ENCODE assay signal across 9 mouse cellular contexts in the genomic region with DNA sequence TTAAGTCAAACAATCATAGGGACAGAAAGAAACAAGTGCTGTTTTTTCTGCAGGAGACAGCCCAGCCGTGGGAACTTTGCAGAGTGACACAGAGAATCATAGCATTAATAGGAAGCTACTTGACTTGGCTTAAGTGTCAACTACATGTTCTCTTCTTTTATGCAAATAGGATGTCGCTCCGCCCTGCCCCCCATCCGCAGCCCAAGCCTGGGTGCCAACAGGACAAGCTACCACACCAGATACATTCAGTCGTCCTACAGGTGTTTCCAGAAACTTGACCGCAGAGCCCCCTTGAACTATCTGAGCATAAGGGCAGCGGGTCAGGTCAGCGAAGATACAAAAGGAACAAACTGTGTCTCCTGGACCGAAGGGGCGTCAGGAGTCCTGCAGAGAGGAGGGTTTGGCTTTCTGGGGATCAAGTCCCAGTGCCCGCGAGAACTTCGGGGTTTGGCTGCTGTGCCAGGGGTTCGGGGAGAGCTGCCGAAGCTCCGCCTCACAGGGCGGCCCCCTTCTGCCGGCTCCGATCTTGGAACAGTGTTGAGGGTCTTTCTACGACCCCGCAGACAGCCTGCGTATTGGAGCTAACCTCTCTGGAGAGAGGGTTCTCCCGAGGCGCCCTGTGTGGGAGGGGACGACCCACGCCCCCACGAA. TPM values are rescaled to one million over a fixed set of nuclear protein-coding genes. Genes with fewer than 3 reads are reported as not detected.
DNase-seq lines count a peak whose midpoint lies in the region; ATAC-seq and TF ChIP-seq lines count a peak whose summit lies in the region.
"Had no signal": no experiment of that assay in that cellular context is flagged by ENCODE, and none has a peak within 500 bp of the region (broad histone marks: within the 10 kb centered on the region; RNA-seq: fewer than 3 reads in every experiment).

No protein-coding gene starts in this region.

- TF ChIP-seq CTCF in C2C12 (IDR thresholded peaks at IDR 0.05; ENCODE audit: control insufficient read depth, insufficient read depth, insufficient read length): no peak
- TF ChIP-seq CTCF in Patski (IDR thresholded peaks at IDR 0.05): no peak
- no peak for TF ChIP-seq CTCF in kidney, adult 2 months (conservative IDR thresholded peaks at IDR 0.05; ENCODE audit: insufficient read depth, insufficient read length, low read depth, low read length)

- CTCF ChIA-PET in Patski (lab: Charles Lee): no interaction called here

- no peaks in the 10 kb centered on the region for H3K27me3 ChIP-seq in C2C12 (ENCODE audit: control insufficient read depth, insufficient read depth, insufficient read length)
- H3K27me3 ChIP-seq in Patski: no peaks in the 10 kb centered on the region
- no peaks in the 10 kb centered on the region for H3K27me3 ChIP-seq in kidney, adult 2 months (replicated peaks; ENCODE audit: control insufficient read depth, insufficient read depth, low read length)
- H3K27me3 ChIP-seq in liver, embryonic 15.5 days: no peaks in the 10 kb centered on the region
- no peaks in the 10 kb centered on the region for H3K27me3 ChIP-seq in neural tube, embryonic 12.5 days (replicated peaks)

- no peaks in the 10 kb centered on the region for H3K9me3 ChIP-seq in liver, embryonic 15.5 days (replicated peaks)
- H3K9me3 ChIP-seq in neural tube, embryonic 12.5 days: no peaks in the 10 kb centered on the region

- peak overlapping the region; percentile 89 for H3K4me2 ChIP-seq in liver, embryonic 15.5 days
- peak overlapping the region; percentile 81 for H3K4me2 ChIP-seq in neural tube, embryonic 12.5 days (replicated peaks)

- H3K9ac ChIP-seq in liver, embryonic 15.5 days: peak overlapping the region; percentile 95
- peak overlapping the region; percentile 63 for H3K9ac ChIP-seq in neural tube, embryonic 12.5 days

- TF ChIP-seq POLR2A in kidney, adult 2 months (IDR thresholded peaks at IDR 0.05; ENCODE audit: low read depth, low read length): no peak

- in situ Hi-C loops in Patski (cut with MboI; ENCODE audit: low pct_unique_long_range_greater_than_20kb): no loop called here

- POLR2A ChIA-PET in Patski (lab: Charles Lee): no interaction called here

- DNase-seq in Patski (ENCODE audit: low read depth, low spot score): no peak
- DNase-seq in embryo, embryonic 10.5 days (ENCODE audit: low spot score): peak; percentile 67
- DNase-seq in heart, adult 8-10 months (ENCODE audit: low spot score): peak; percentile 29
- DNase-seq in kidney, adult 2 months: peak; percentile 73
- peak; percentile 87 for DNase-seq in thymus, postnatal 14 days

- peak overlapping the region; percentile 75 for H3K4me3 ChIP-seq in C2C12 (ENCODE audit: insufficient read depth, poor library complexity, severe bottlenecking)
- H3K4me3 ChIP-seq in kidney, adult 2 months (ENCODE audit: insufficient read depth, low read depth, low read length): peak overlapping the region; percentile 78
- H3K4me3 ChIP-seq in liver, embryonic 15.5 days (replicated peaks): peak overlapping the region; percentile 95
- peak overlapping the region; percentile 66 for H3K4me3 ChIP-seq in neural tube, embryonic 12.5 days

- ATAC-seq in Patski: peak; percentile 84
- ATAC-seq in liver, embryonic 15.5 days (ENCODE audit: insufficient read depth): peak; percentile 45
- peak; percentile 83 for ATAC-seq in neural tube, embryonic 12.5 days (ENCODE audit: low FRiP score, low read depth)

- under 1% methylated on average over 27 of the region's 27 CpGs for WGBS in kidney, adult 2 months
- under 1% methylated on average over 27 of the region's 27 CpGs for WGBS in liver, embryonic 15.5 days (ENCODE audit: insufficient replicate concordance)
- whole genome bisulfite sequencing in neural tube, embryonic 12.5 days: under 1% methylated on average over 27 of the region's 27 CpGs

- peak overlapping the region; percentile 87 for H3K27ac ChIP-seq in kidney, adult 2 months (ENCODE audit: insufficient read depth, low read depth, low read length)
- H3K27ac ChIP-seq in liver, embryonic 15.5 days (replicated peaks): peak overlapping the region; percentile 91
- H3K27ac ChIP-seq in neural tube, embryonic 12.5 days: no peak overlapping the region

- peaks cover 8% of the 10 kb centered on the region for H3K79me3 ChIP-seq in C2C12 (ENCODE audit: low read depth)

- H3ac ChIP-seq in C2C12 (ENCODE audit: control insufficient read depth, insufficient read length, low read depth): peak overlapping the region; percentile 96

- H3K79me2 ChIP-seq in C2C12 (ENCODE audit: control insufficient read depth, insufficient read depth): peaks cover 46% of the 10 kb centered on the region

- H3K4me1 ChIP-seq in kidney, adult 2 months (ENCODE audit: control insufficient read depth, insufficient read depth, low read length): peaks cover 4% of the 10 kb centered on the region; the same call in 1 of the 2 replicates
- peaks cover 37% of the 10 kb centered on the region for H3K4me1 ChIP-seq in liver, embryonic 15.5 days (replicated peaks)
- peaks cover 11% of the 10 kb centered on the region for H3K4me1 ChIP-seq in neural tube, embryonic 12.5 days

- H3K36me3 ChIP-seq in C2C12 (ENCODE audit: control insufficient read depth, insufficient read depth): no peaks in the 10 kb centered on the region
- H3K36me3 ChIP-seq in kidney, adult 2 months (ENCODE audit: control insufficient read depth, insufficient read depth, low read length): no peaks in the 10 kb centered on the region
- no peaks in the 10 kb centered on the region for H3K36me3 ChIP-seq in liver, embryonic 15.5 days (replicated peaks)
- H3K36me3 ChIP-seq in neural tube, embryonic 12.5 days: no peaks in the 10 kb centered on the region

TF ChIP-seq in C2C12, 6 proteins besides CTCF, POLR2A, EP300 and RAD21:
- TF ChIP-seq MAX (IDR thresholded peaks at IDR 0.05): no peak
- no peak for TF ChIP-seq FOSL1 (IDR thresholded peaks at IDR 0.05; ENCODE audit: insufficient read depth, low read length, poor library complexity, severe bottlenecking)
- TF ChIP-seq MYOD1 (IDR thresholded peaks at IDR 0.05; ENCODE audit: control insufficient read depth, insufficient read length, low read depth): no peak
- TF ChIP-seq MYOG (IDR thresholded peaks at IDR 0.05; ENCODE audit: control insufficient read depth, extremely low read depth, insufficient read length): no peak
- no peak for TF ChIP-seq CEBPB (IDR thresholded peaks at IDR 0.05; ENCODE audit: low read depth)
- TF ChIP-seq USF1 (IDR thresholded peaks at IDR 0.05; ENCODE audit: low read depth): no peak

RNA-seq across cellular contexts. Expression of a gene that starts 0.5 kb away (rescaled TPM):
- polyA plus RNA-seq in C2C12 (2012; fragmentation: generic; extraction: Trizol) (4.1 TPM), Patski (2021) (22.6 TPM)
- total RNA-seq in heart, adult 8-10 months (2022): 100 to 1,000 TPM; 277 to 295 (median 286) TPM
- polyA plus RNA-seq in kidney, adult 2 months (2012; rRNA removed): 7.1 and 9.9 TPM in 2 replicates
- 3.8 and 4.0 TPM in 2 replicates for polyA plus RNA-seq in liver, embryonic 15.5 days (2015; fragmentation: Nextera tagmentation; extraction: Ambion mirVana)
- polyA plus RNA-seq in neural tube, embryonic 12.5 days (2016; fragmentation: Nextera tagmentation; extraction: Ambion mirVana): 9.1 and 9.6 TPM in 2 replicates

RNA-seq across cellular contexts. Expression of a gene that starts 10.6 kb away (rescaled TPM):
- polyA plus RNA-seq in C2C12 (2012; fragmentation: generic; extraction: Trizol): 0.62 TPM
- 0.12 TPM for polyA plus RNA-seq in Patski (2021)
- not detected for total RNA-seq in heart, adult 8-10 months (2022)
- polyA plus RNA-seq in kidney, adult 2 months (2012; rRNA removed): 0.45 and 0.72 TPM in 2 replicates
- 0.03 TPM in 1 of 2 replicates, not detected in the other for polyA plus RNA-seq in liver, embryonic 15.5 days (2015; fragmentation: Nextera tagmentation; extraction: Ambion mirVana)
- polyA plus RNA-seq in neural tube, embryonic 12.5 days (2016; fragmentation: Nextera tagmentation; extraction: Ambion mirVana): not detected in 2 replicates
- total RNA-seq: layer of hippocampus, postnatal 36 days had no signal

RNA-seq across cellular contexts. Expression of a gene that starts 44.9 kb away (rescaled TPM):
- 5.7 TPM for polyA plus RNA-seq in C2C12 (2012; fragmentation: generic; extraction: Trizol)
- polyA plus RNA-seq in Patski (2021): 0.06 TPM
- total RNA-seq in heart, adult 8-10 months (2022): under 1 TPM in 2 of 4 experiments, not detected in 2; 0.22 TPM
- polyA plus RNA-seq in kidney, adult 2 months (2012; rRNA removed): 0.56 and 1.4 TPM in 2 replicates
- 0.08 and 0.22 TPM in 2 replicates for polyA plus RNA-seq in liver, embryonic 15.5 days (2015; fragmentation: Nextera tagmentation; extraction: Ambion mirVana)
- 0.20 TPM in 1 of 2 replicates, not detected in the other for polyA plus RNA-seq in neural tube, embryonic 12.5 days (2016; fragmentation: Nextera tagmentation; extraction: Ambion mirVana)
- total RNA-seq: layer of hippocampus, postnatal 36 days had no signal
